Mouse (Mus musculus): ENCODE measurements around the gene 2310003L06Rik. TPM values are rescaled to one million over a fixed set of nuclear protein-coding genes. Genes with fewer than 3 reads are reported as not detected.

The 2310003L06Rik gene
- not detected for total RNA-seq (2023)

GRCm38 (mm10) chr5:87969201-87969600 is at the start of gene 2310003L06Rik, which contains the start of gene Gm28434:
2310003L06Rik (plus strand) TSS chr5:87969459.
Gm28434 (plus strand) TSS chr5:87969517.

GRCm38 (mm10) chr5:87925372-87925771 is 43.9 kb upstream of the 2310003L06Rik start, which contains the start of gene Csn3:
Csn3 (plus strand) TSS chr5:87925579.

GRCm38 (mm10) chr5:87979139-87979538 is 9.9 kb downstream of the 2310003L06Rik start, which contains the start of gene Cabs1:
Cabs1 (plus strand) TSS chr5:87979439.

GRCm38 (mm10) chr5:88002249-88002648 is 33.0 kb downstream of the 2310003L06Rik start, which contains the start of gene Smr3a:
Smr3a (plus strand) TSS chr5:88002549.

Other genes starting within 250 kb of the 2310003L06Rik start
- not detected for gene Csn1s2a, start 194.9 kb upstream of the 2310003L06Rik start, total RNA-seq (2023)
- not detected for gene Csn1s2b, start 161.4 kb upstream of the 2310003L06Rik start, total RNA-seq (2023)
- gene Prr27, start 143.8 kb upstream of the 2310003L06Rik start, total RNA-seq (2023) = not detected
- gene Odam, start 84.4 kb upstream of the 2310003L06Rik start, total RNA-seq (2023) = not detected
- gene Csn3, start 43.9 kb upstream of the 2310003L06Rik start, total RNA-seq (2023) = not detected
- gene Gm28434, start 58 bp downstream of the 2310003L06Rik start, total RNA-seq (2023) = not detected
- not detected for gene Cabs1, start 10.0 kb downstream of the 2310003L06Rik start, total RNA-seq (2023)
- gene Smr3a, start 33.1 kb downstream of the 2310003L06Rik start, total RNA-seq (2023) = not detected
- not detected for gene Smr2, start 117.1 kb downstream of the 2310003L06Rik start, total RNA-seq (2023)
- not detected for gene Gm11116, start 142.1 kb downstream of the 2310003L06Rik start, total RNA-seq (2023)
- not detected for gene Gm11115, start 184.6 kb downstream of the 2310003L06Rik start, total RNA-seq (2023)